Mouse (Mus musculus) small intestine, adult 2 months (tissue): ENCODE results near the gene Tmem108.

Experiments
- CTCF ChIP-seq: fragments of 200-500 bp; IDR thresholded peaks from 2 replicates; pipeline ENCODE4 v1.5.1; 2012; ENCODE audit warnings: low read depth, mild to moderate bottlenecking, control low read depth, inconsistent platforms, low read length, moderate library complexity, mixed read lengths; ENCODE audit not compliant: insufficient replicate concordance, insufficient read length; ENCODE audit errors: extremely low read depth
- POLR2A ChIP-seq: fragments of 200-500 bp; IDR thresholded peaks from 2 replicates; pipeline ENCODE4 v1.6.1; 2012; ENCODE audit warnings: low read depth, mild to moderate bottlenecking, control low read depth, inconsistent platforms, low read length, moderate library complexity

DNA sequence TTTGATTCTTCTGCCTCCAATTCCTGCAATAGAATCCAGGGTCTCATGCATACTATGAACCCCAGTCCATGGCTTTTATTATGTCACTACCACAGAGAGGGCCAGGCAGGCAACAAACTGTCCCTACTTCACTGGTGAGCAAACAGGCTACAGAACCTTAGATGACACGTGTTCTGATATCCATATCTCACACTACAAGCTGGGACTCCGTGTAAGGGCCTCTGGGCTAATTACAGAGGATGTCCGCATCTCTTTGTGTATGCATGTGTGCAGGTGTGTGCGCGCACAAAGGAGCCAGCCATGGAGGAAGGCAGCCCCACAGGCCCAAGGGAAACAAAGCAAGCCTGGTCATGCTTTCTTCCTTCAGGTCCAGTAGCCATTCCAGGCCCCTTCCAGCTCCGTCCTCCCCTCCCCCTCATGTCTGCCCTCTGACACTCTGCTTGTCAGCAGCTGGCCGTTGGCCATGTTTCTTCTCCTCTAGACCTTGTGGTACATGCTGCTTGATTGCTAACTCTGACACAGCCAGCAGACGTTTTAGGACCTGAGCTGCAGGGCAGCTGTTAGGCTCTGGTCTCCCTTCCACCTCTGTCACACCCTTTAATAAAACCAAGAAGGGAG, 280.9 kb downstream of the Tmem108 start:
- no peak for TF ChIP-seq CTCF
- no peak for TF ChIP-seq POLR2A
